Mouse (Mus musculus) T-helper 1 cell (primary cell): ENCODE data around the gene Cdca7l.
"Not testable (repeated sequence)": the region's sequence is repeated elsewhere in the genome, so short reads cannot be mapped to it uniquely, and the experiment has no call there.

Experiments used
- in situ Hi-C: fragments of 300-600 bp; cut with MboI, MseI; formaldehyde crosslinking; loops from one replicate; pipeline ENCODE4 v1.15.1; 2025; ENCODE audit warnings: high pct_unique_total_duplicates

The Cdca7l gene

GRCm38 (mm10) chr12:117860840-117861239 lies 56.8 kb downstream of the Cdca7l start:
- in situ Hi-C loops: no loop called here

- in situ Hi-C loops: no loop called here
Observed at GRCm38 (mm10) chr12:117861249-117861648, 57.2 kb downstream of the Cdca7l start.

- in situ Hi-C loops: no loop called here
Observed at GRCm38 (mm10) chr12:117862655-117863054, 58.6 kb downstream of the Cdca7l start.

DNA sequence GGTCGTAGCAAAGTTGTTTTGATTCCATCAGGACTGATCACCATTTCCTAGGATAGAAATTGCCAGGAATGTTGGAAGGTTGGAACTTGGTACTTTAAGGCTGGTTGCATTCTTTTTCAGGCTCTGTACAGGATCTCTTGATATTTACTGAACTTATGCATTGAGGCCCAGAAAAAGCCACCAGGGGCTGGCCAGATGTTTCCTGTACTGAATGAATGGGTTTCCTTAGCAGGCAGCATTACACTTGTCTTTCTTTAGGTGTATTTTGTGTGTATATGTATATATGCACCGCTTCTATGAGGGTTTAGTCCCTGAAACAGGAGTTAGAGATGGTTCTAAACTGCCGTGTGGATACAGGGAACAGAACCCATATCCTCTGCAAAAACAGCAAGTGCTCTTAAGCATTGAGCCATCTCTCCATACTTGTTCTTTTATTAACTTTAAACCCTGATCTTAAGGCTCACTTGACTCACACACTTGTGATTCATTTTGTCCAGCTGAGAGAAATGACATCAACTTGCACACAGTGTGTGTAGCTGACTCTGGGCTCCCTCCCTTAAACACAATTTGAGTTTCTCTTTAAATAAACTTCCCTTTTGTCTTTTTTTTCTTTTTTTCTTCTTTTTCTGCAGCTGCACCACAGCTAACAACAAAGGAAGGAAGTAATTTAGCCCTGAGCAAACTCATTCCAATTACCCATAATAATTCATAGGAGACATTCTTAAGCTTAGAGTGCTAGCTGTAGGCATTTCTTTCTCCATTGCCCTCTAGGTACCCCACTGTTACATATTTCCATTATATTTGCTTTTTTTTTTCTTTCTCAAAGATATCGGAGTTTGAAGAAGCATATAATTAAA lies 63.8 kb downstream of the Cdca7l start:
- in situ Hi-C loops: no loop called here

DNA sequence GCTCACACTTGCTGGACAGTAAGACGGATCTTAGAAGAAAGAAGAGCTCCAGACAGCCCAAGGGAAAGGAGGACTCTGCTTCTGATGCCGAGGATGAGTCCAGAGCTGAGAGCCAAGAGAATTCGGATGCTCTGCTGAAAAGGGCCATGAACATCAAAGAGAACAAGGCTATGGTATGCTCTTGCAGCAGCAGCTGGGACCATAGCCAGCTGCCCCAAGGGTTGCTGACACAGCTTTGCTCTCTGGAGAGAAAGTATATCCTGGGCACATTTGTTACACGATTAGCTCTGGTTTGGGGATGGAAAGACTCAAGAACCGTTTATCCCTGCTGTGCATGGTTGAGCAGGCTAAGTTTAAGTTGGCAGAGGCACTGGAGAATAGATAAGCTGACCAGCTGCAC lies 68.2 kb downstream of the Cdca7l start:
- in situ Hi-C loops: loop anchor here (5.0 kb wide), 1 partner anchor 95 kb away; no protein-coding TSS in a partner anchor

DNA sequence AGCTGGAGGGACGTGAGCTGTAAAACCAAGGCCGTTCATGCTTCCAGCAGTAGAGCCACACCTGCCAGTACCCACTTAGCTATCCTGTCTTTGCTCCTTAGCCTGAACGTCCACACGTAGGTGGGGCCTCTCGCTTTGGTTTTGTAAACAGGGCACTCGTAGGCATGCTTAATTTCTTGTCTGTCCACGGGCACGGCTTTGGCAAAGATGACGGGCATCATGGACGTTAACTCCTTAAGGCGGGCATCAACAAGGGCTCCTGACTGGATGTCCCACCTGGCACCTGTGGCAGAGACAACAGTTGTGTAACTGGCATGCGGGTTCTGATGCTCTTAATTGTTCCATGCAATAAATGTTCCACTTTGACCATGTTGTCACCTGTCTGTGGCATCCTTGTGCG lies 74.3 kb downstream of the Cdca7l start:
- in situ Hi-C loops: no loop called here

- in situ Hi-C loops: loop anchor here (10.0 kb wide), 1 partner anchor 1260 kb away; no protein-coding TSS in a partner anchor
Observed at GRCm38 (mm10) chr12:117884627-117885026, 80.5 kb downstream of the Cdca7l start.

- in situ Hi-C loops: loop anchor here (10.0 kb wide), 1 partner anchor 1263 kb away; no protein-coding TSS in a partner anchor
Observed at GRCm38 (mm10) chr12:117887422-117887821, 83.3 kb downstream of the Cdca7l start.

DNA sequence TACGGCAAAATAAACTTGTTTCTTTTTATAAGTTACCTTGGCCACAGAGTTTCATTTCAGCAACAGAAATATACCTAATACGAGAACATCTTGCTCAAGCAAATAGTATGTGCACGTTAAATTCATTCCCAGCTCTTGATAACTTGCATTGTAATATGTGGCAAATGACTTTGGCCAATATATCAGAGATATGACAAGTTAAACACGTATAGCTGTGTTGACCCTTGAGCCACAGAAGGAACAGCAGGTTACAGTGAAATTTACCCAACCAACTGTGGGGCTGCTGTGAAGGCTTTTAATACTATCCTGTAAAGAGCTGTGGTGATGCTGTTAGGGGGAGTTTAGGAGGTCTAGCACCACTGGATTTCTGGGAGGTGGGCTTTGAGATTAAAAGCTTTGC lies 96.7 kb downstream of the Cdca7l start:
- in situ Hi-C loops: not testable (repeated sequence)

GRCm38 (mm10) chr12:117901352-117901751 lies 97.3 kb downstream of the Cdca7l start:
- in situ Hi-C loops: not testable (repeated sequence)

- in situ Hi-C loops: no loop called here
Observed at GRCm38 (mm10) chr12:117903671-117904070, 99.6 kb downstream of the Cdca7l start.

GRCm38 (mm10) chr12:117905232-117905840 lies 101.2 kb downstream of the Cdca7l start:
- in situ Hi-C loops: not testable (repeated sequence)

DNA sequence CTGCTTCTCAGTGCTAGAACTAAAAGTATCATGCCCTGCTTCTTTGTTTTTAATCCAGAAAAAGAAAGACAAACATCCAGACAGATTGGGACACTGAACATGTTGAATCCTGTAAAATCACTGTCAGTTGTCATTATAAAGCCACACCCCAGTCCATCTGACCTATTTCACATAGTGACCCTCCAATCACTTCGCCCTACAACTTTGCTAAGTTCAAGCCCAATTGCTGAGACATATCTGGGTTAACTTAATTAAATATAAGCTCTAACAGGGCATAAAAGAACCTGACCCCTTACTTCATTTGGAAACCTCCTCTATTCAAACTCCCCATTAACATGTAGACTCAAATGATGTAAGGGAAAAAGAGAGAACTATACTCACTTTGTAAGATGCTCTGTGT lies 107.3 kb downstream of the Cdca7l start:
- in situ Hi-C loops: no loop called here

- in situ Hi-C loops: no loop called here
Observed at GRCm38 (mm10) chr12:117914613-117915245, 110.6 kb downstream of the Cdca7l start.

GRCm38 (mm10) chr12:117915826-117916588 lies 111.9 kb downstream of the Cdca7l start:
- in situ Hi-C loops: no loop called here
